Mouse (Mus musculus) T-helper 2 cell (primary cell): ENCODE data around the gene Adgrg7.

Source experiments
- in situ Hi-C: fragments of 300-600 bp; cut with MboI, MseI; formaldehyde crosslinking; loops from one replicate; pipeline ENCODE4 v1.15.1; 2025; ENCODE audit warnings: high pct_unique_total_duplicates

The Adgrg7 gene

DNA sequence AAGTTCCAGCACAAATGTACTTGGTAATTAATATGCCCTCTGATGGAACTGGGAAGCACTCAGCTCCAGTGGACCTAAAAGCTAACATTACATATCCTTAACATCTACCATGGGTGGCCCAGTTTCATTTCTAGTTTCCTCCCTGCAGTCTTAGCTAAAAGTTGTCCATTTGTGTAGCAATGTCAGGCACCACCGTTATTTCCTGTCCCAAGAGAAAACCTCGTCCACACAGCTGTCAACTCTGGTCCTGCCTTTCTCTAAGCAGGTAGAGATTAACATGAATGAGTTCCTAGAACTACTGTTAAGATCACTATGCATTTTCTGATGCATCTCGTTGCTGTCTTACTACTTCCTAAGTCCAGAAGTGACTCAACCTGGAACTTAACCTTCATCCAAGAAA, 80.0 kb downstream of the Adgrg7 start:
- in situ Hi-C loops, result loop anchor here (25.0 kb wide), 3 partner anchors 553 to 897 kb away; partner anchors contain the start of genes Cep97 and Cmss1

DNA sequence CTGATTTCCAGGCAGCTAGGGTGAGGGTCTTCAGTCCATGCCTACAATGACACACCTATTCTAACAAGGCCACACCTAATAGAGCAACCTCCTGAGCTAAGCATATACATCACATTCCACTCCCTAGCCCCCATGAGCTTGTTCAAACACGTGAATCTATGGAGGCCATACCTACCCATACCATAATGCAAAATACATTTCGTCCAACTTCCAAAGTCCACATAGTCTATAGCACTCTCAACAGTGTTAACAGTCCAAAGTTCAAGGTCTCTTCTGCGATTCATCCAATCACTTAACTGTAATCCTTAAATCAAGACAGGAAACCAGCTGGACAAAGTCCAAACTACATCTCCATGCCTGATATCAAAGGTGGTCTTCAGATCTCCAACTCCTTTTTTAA, 85.6 kb downstream of the Adgrg7 start:
- in situ Hi-C loops, result loop anchor here (25.0 kb wide), 3 partner anchors 548 to 902 kb away; partner anchors contain the start of genes Cep97 and Cmss1

DNA sequence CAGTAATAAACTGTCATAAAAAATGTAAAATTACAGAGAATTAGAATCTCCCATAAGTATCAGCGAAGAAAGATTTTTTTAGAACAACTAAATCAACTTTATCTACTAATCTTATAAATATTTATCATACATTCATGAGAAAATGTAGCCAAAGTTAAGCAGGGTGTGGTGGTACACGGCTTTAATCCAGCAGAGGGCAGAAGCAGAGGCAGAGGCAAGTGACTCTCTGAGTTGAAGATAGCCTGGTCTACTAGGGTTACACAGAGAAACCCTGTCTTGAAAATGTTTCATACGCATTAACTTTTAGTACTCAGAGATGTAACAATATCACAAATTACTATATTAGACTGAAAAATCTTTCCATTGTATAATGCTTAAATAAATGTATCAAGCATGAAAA, 89.9 kb downstream of the Adgrg7 start:
- in situ Hi-C loops, result loop anchor here (25.0 kb wide), 3 partner anchors 543 to 907 kb away; partner anchors contain the start of genes Cep97 and Cmss1

DNA sequence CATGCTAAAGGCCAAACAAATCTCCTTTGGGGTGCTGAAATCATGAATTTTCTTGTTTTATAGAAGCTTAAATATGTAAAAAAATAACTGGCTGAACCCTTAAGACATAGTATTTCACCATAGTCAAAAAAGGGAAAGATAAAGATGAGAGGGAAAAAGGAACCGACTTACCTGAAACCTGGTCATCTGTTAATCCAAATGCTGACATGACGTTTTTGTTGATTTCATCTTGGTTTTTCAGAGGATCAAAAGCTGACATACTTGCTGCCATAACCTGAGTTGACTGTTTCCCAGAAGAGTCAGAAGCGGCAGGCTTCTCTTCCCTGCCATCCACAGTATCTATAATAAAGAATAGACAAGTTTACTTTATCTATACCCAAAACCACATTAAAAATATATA, 94.8 kb downstream of the Adgrg7 start:
- in situ Hi-C loops, result loop anchor here (25.0 kb wide), 3 partner anchors 539 to 911 kb away; partner anchors contain the start of genes Cep97 and Cmss1

GRCm38 (mm10) chr16:56696448-56696847, 99.2 kb downstream of the Adgrg7 start:
- in situ Hi-C loops, result no loop called here

GRCm38 (mm10) chr16:56690715-56691114, 104.9 kb downstream of the Adgrg7 start:
- in situ Hi-C loops, result no loop called here

DNA sequence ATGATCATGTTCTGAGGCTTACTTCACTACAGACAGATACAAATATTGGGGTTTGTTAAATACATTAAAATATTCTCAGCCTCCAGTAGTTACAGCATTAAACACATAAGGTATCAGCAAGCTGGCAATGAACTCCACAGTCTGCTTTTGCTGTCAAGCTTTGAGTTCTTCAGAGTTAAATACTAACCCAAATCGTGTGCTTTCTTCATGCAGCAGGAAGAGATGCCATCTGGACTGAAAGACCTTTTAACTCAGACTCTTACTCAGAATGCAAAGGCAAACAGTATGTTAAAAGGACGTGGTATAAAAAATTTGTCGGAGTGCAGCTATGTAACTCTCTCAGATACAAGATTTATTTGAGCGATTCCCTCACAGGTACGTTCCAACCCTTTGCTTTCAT, 108.9 kb downstream of the Adgrg7 start:
- in situ Hi-C loops, result no loop called here

DNA sequence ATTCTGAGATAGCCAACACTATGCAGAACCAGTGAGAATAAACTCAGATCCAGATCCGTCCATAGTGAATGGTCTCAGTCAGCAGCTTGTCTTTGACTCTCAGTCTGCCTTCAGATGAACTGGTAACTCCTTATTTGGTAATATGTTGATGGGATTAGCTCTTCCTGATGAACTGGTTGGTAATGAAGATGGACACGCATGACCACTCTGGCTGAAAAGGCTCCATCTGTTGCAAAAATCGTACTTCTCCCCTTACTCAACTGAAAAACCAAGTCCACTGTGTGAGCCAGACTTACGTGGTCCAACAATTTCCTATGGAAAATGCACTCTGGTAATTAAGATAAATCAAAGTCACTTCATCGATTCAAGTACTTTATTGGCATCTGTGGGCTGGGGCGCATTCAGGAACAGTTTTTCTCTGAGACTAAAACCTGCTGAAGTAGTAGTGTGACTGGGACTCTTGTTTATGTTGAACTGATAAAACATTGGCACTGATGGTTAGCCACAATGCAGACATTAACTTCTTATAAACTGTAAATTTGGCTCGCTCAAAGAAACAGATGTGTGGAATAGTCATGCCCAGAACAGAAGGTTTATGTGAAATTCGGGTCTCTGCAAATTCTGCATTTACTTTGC, 114.5 kb downstream of the Adgrg7 start:
- in situ Hi-C loops, result no loop called here

DNA sequence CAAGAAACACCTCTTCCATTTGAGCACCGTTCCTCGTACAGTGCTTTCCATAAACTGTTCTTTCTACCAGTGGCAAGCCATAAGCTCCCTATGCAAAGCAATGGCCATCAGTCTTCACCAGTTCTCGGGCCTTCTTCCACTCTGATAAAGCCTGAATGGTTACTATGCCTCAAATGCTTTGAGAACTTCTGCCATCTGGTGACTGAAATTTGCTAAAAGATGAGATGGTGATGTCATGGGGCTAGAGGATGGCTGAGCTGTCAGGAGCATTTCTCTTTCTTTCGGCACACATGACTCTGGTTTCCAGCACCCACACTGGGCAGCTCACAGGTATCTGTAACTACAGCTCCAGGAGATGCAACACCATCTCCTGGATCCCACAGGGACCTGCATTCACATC, 118.5 kb downstream of the Adgrg7 start:
- in situ Hi-C loops, result no loop called here
